Comparison of ENCODE assay signal across 17 mouse cellular contexts in the genomic region with DNA sequence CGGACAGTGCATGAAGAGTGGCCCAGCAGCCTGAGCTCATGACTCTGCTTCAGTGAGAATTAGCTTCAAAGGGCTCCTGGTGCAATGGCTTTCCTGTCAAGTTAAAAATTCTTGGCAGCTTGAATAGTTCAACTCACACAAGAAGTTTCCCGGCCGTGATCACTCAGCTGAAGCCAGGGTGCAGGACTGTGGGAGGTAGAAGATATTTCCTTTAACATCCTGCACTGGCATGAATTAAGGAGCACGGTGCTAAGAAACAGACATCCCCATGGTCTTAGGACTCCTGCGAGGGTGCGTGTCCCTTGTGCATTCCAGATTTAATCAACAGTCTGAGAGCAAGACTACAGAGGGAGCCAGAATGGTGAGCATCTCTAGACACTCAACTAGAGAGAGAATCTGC.
"Had no signal": no experiment of that assay in that cellular context is flagged by ENCODE, and none has a peak within 500 bp of the region (broad histone marks: within the 10 kb centered on the region; RNA-seq: fewer than 3 reads in every experiment).

No protein-coding gene starts in this region.

- H3K4me1 ChIP-seq: midbrain, embryonic 12.5 days; neural tube, embryonic 13.5 days; neural tube, embryonic 15.5 days had no signal

- H3K27me3 ChIP-seq: midbrain, embryonic 12.5 days; neural tube, embryonic 13.5 days; neural tube, embryonic 15.5 days had no signal

- H3K4me3 ChIP-seq: midbrain, embryonic 10.5 days; midbrain, embryonic 12.5 days; myocyte; neural tube, embryonic 13.5 days; neural tube, embryonic 15.5 days had no signal

- H3K36me3 ChIP-seq: midbrain, embryonic 10.5 days; midbrain, embryonic 12.5 days; neural tube, embryonic 13.5 days; neural tube, embryonic 15.5 days had no signal

- H3K9ac ChIP-seq: lung, embryonic 14.5 days; midbrain, embryonic 12.5 days; neural tube, embryonic 13.5 days; neural tube, embryonic 15.5 days had no signal

- ATAC-seq: midbrain, embryonic 16.5 days had no signal

- H3K9me3 ChIP-seq: midbrain, embryonic 10.5 days; midbrain, embryonic 12.5 days; neural tube, embryonic 13.5 days; neural tube, embryonic 15.5 days had no signal

- H3K27ac ChIP-seq: midbrain, embryonic 10.5 days; midbrain, embryonic 12.5 days; neural tube, embryonic 13.5 days; neural tube, embryonic 15.5 days had no signal

- DNase-seq: lung, embryonic 14.5 days; lung, postnatal 10 days; lung, postnatal 4 days; retina, postnatal 1 day; right cerebral cortex, adult 18-20 months; right cerebral cortex, postnatal 25 days; right cerebral cortex, postnatal 4 days; spleen, adult 18-20 months; thymus, adult 18-20 months; thymus, postnatal 14 days; thymus, postnatal 4 days had no signal

- H3K4me2 ChIP-seq: lung, embryonic 14.5 days; midbrain, embryonic 12.5 days; neural tube, embryonic 13.5 days; neural tube, embryonic 15.5 days had no signal
